Mouse (Mus musculus): ENCODE data around the gene Parm1.
A peak's percentile ranks its signal among the peaks of the same experiment; 100 is the strongest.

Parm1 gene

GRCm38 (mm10) chr5:91517480-91518301, at the start of gene Parm1:
Gene Parm1, plus strand, starts transcription at chr5:91517615.
- peak; percentile 72 for DNase-seq (ENCODE audit: low read depth)

- no peak for DNase-seq (ENCODE audit: low read depth)
These were observed 42.2 kb upstream of the Parm1 start for GRCm38 (mm10) chr5:91475241-91475640.

GRCm38 (mm10) chr5:91476863-91477262, 40.6 kb upstream of the Parm1 start:
- no peak for DNase-seq (ENCODE audit: low read depth)

- DNase-seq (ENCODE audit: low read depth) = no peak
These were observed 38.7 kb upstream of the Parm1 start for GRCm38 (mm10) chr5:91478673-91479072.

- no peak for DNase-seq (ENCODE audit: low read depth)
These were observed 37.3 kb upstream of the Parm1 start for GRCm38 (mm10) chr5:91480129-91480528.

- DNase-seq (ENCODE audit: low read depth) = no peak
These were observed 33.1 kb upstream of the Parm1 start for GRCm38 (mm10) chr5:91484324-91484723.

- DNase-seq (ENCODE audit: low read depth) = no peak
These were observed 23.0 kb upstream of the Parm1 start for GRCm38 (mm10) chr5:91494456-91494855.

- DNase-seq (ENCODE audit: low read depth) = no peak
These were observed 16.1 kb upstream of the Parm1 start for GRCm38 (mm10) chr5:91501361-91501760.

GRCm38 (mm10) chr5:91502366-91502765, 15.0 kb upstream of the Parm1 start:
- DNase-seq (ENCODE audit: low read depth) = no peak

- no peak for DNase-seq (ENCODE audit: low read depth)
These were observed 13.0 kb upstream of the Parm1 start for GRCm38 (mm10) chr5:91504320-91504922.

- DNase-seq (ENCODE audit: low read depth) = no peak
These were observed 338 bp upstream of the Parm1 start for GRCm38 (mm10) chr5:91517077-91517476.

- DNase-seq (ENCODE audit: low read depth) = no peak
These were observed 931 bp downstream of the Parm1 start for GRCm38 (mm10) chr5:91518302-91518790.

GRCm38 (mm10) chr5:91518946-91519345, 1.5 kb downstream of the Parm1 start:
- DNase-seq (ENCODE audit: low read depth) = no peak

GRCm38 (mm10) chr5:91519521-91519920, 2.1 kb downstream of the Parm1 start:
- no peak for DNase-seq (ENCODE audit: low read depth)

- DNase-seq (ENCODE audit: low read depth) = no peak
These were observed 15.5 kb downstream of the Parm1 start for GRCm38 (mm10) chr5:91532748-91533496.

GRCm38 (mm10) chr5:91559071-91559610, 41.7 kb downstream of the Parm1 start:
- no peak for DNase-seq (ENCODE audit: low read depth)

- DNase-seq (ENCODE audit: low read depth) = no peak
These were observed 42.3 kb downstream of the Parm1 start for GRCm38 (mm10) chr5:91559711-91560110.

- DNase-seq (ENCODE audit: low read depth) = no peak
These were observed 44.0 kb downstream of the Parm1 start for GRCm38 (mm10) chr5:91561394-91561793.

GRCm38 (mm10) chr5:91562486-91562885, 45.1 kb downstream of the Parm1 start:
- DNase-seq (ENCODE audit: low read depth) = no peak

GRCm38 (mm10) chr5:91564054-91564453, 46.6 kb downstream of the Parm1 start:
- no peak for DNase-seq (ENCODE audit: low read depth)

GRCm38 (mm10) chr5:91565458-91565857, 48.0 kb downstream of the Parm1 start:
- DNase-seq (ENCODE audit: low read depth) = no peak

- DNase-seq (ENCODE audit: low read depth) = no peak
These were observed 49.2 kb downstream of the Parm1 start for GRCm38 (mm10) chr5:91566591-91566990.

Data from c-Kit-positive CD71-negative TER-119-negative erythroid progenitor cells, embryonic 14.5 days (primary cell).